Mouse (Mus musculus): Measurements from ENCODE around the gene Stk25.
A peak's percentile ranks its signal among the peaks of the same experiment; 100 is the strongest.

The Stk25 gene

DNA sequence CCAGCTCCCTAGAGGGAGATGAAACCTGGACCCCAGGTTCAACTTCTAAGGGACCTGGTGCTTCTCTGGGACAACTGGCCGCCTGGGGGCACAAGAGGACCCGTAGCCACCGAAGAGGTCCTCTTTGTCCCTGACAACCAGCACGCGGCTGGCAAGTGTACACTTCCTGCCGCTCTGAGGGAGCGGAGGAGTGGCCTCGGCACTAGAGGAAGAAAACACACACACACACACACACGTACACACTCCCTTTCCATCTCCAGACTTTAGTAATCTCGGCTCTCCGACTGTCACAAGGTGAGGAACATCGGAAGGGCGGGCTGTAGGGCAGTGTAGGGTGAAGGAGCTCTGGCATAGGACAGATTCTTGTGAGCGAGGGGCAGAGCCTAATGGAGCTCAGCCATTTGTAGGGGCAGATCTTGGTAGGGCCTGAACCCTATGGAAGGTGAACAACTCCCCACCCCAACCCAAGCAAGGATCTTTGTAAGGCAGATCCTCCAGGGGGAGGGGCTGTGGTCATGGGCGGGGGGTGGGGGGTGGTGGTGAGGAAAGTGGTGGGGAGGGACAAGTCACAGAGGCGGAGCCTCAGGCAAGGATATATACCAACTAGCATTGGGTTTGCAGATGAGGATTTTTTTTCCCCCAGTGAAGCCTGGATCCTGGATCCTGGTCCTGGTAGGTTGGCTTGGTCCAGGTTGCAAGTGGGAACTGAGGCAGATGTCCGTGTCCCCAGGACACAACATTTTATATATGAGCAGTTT, 10.5 kb upstream of the Stk25 start:
- peak; percentile 96 for DNase-seq

DNA sequence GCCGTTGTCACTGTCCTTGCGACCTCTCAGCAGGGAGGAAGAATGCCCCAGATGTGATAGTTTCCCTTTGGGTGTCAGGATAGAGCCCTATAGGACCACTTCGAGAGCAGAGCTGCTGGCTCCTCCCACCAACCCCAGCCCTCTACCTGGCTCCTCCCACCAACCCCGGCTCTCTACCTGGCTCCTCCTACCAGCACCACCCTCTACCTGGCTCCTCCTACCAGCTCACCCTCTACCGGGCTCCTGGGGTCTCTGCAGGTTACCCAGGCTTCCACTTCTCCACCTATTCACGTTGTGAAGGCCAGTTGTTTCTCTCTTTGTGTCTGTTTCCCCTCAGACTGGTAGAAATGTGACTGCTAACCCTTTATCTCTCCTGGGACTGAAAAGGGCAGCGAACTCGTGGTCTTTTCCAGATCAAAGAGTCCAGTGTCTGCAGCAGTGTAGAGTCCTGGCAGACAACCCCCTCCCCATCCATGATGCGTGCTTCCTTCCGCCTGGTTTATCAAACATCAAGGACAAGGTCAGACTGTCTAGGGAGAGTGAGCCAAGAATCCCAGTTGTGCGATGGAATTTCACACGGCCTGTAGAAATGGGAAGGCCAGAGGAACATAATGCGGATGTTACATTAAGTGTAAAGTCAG, 9.4 kb upstream of the Stk25 start:
- peak; percentile 49 for DNase-seq

DNA sequence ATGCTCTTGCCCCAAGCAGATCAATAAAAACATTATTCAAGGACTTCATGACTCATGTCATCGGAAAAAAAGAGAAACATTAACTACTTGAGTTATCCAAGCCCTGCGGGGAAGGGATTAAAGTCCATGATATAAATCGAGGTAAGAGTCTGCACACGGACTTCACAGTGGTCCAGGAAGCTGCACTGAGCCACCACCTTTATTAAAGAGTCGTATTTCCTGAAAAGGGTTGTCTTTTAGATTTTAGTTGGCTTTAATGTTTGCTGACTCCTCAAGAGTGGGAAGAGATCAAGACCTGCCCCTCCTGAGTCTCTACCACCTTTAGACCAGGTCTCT, 1.5 kb downstream of the Stk25 start:
- no peak for DNase-seq

DNA sequence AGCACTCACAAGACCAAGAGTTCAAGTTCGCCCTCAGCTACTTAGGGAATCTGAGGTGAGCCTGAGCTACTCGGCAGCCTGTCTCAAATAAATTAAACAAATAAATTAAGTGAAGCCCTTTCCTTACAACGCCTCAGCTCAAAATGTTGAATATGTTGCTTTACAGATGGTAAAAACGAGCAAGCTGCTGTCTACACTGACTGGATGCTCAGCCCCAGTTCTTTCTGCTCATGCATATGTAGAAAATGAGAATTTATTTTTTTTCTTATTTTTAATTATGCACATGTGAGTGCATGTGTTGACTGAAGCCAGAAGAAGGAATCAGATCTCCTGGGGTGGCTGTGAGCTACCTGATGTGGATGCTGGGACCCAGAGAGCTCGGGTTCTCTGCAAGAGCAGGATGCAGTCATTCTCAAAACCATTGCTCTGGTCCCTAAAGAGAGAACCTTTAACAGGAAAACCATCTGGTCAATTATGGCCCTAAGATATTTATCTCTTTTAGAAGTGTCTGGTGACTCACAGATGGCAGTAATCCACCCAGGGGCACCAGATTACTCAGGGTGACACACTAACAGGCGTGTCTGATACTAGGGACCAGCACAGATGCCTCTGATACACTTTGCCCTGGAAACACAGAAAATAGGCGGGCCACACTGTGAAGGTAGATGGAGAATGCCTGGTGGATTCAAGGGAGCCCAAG, 2.0 kb downstream of the Stk25 start:
- no peak for DNase-seq

DNA sequence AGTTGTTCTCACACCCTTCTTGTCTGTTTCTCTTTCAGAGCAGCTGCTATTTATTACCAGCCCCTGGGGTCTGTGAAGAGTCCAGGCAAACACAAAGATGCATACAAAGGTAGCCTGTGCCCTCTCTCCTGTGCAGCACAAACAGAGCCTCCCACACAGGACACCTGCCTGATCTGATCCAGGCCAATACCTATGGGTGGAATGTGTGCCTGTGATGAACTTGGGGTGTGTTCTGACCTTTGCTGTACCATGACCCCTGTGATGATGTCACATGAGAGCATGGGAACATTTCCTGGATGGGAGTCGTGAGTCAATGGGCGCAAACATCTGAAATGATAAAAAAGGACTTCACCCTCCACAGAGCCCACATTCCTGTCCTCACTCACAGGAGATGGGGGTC, 3.7 kb downstream of the Stk25 start:
- no peak for DNase-seq

DNA sequence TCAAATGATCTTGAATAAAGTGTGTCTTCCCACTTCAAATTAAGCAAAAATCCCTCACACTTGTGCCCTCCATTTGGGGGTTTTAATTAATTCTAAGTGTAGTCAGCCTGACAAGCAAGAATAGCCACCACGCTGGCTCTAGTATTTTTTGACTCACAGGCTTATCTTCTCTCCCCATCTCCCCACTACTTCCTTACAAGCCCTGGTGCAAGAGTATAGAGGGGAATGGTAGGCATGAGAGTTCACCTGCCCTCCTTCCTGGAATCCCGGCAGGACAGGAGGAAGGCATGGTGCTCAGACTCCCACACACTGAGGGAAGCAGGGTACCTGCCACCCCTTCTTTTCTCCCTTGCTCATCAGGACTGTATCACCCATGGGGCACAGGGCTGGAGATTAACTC, 4.2 kb downstream of the Stk25 start:
- no peak for DNase-seq

DNA sequence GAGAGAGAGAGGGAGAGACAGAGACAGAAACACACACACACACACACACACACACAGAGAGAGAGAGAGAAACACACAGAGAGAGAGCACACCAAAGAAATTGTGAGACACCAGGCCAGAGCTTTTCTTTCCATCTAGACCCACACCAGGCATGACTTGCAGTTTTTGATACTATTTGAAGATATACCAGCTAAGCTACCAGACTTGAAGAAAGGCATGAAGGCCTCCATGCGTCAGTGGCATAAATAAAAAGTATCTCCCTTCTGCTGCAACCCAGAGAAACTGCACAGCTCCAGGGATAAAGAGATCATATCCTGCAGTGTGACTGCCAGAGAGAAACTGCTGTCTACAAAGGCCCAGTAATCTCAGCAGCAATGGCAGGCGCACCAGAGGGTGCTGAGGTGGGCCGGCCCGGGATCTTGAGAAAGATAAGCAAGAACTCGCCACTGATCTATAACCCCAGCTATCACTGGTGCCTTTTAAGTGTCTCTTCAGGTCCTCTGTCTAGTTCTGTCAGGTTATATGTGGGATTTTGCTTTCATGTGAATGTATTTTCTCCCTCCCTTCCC, 8.8 kb downstream of the Stk25 start:
- DNase-seq, result no peak

DNA sequence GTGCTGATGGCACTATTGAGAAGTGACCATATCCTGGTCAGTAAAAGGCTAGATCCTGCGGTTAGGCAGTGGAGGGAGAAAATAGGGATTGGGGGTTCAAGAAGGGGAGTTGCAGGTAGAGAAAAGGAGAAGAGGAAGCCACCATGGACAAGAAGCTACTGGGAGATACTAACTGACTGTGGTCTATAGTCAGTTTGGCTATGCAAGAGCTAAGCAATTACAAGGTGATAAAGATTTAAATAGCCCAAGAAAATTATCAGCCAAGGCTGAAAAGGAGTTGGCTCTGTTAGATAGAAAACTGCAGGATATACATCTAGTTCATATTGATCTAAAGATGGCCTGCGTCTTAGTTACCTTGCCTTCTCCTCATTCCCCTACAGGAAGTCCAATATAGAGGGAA, 15.8 kb downstream of the Stk25 start:
- no peak for DNase-seq

DNA sequence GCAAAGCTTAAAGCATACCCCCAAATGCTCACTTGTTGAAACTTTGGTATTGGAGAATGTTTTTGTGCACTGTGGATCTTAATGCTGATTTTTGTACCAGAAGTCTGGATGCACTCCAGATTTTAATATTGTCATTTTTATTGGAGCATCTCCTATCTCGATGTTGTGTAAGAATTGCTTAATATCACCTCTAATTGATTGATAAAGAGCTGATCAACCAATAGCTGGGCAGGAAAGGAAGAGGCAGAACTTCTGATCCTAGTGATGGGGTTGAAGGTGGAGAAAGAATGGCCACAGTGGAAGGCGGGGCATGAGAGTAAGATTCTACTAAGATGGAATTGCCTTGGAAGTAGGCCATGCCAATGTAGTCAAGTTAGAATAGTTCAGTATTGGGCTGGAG, 16.5 kb downstream of the Stk25 start:
- DNase-seq, result no peak

DNA sequence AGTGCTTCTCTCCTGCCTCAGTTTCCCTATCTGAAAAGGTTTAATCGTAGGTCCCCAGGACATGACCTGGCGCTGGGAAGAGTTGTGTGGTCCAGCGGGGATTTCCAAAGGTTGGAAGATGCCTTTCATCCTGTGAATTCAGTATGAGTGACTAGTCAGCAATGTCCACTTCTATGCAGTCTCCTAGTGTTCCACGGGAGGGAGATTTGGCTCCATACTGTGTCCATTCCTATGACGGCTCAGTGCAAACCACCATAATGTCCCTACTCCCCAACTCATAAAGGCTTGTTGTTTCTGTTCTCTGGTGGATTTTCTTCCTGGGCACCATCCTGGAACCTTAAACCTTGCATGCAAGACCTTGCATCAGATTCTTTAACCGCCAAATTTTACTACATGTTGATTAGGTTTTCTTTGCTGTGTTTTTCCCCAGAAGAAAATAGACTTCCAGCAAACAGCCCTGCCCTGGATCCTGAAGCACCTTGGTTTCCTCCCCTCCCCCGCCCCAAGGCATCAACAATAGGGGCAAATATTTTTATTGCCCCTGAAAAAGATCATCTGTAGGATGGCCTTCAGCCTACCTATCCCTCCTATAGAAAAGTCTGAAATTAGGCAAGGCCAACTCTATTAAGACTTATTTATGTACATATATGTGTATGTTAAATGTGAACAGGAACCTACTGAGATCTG, 22.1 kb downstream of the Stk25 start:
- no peak for DNase-seq

DNA sequence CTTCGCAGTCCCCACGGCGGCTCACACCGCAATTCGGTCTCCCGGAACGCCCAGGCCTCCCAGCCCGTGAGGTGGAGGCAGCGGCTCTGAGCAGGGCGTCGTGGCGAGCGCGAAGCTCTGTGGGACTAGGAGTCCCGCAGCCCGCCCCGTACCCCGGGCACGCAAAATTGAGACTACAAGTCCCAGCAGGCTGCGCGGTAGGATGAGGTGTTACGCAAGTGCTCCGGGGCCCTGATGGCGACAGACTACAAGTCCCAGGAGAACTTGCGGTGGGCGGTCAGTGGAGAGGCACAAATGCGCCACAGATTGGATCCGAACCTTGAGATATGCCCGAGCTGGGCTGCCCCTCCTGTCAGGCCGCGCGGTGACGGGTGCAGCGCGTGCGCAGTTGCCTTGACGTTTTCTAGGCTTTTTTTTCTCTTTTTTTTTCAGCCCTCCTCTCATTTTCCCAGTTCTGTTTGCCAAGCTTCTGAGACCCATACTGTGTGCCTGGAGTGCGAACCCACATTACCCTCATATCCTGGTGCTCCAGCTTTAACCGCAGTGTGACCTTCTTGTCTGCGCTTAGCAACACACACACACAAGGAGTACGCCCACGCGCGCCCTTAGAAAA, 22.8 kb downstream of the Stk25 start:
- peak; percentile 99 for DNase-seq

DNA sequence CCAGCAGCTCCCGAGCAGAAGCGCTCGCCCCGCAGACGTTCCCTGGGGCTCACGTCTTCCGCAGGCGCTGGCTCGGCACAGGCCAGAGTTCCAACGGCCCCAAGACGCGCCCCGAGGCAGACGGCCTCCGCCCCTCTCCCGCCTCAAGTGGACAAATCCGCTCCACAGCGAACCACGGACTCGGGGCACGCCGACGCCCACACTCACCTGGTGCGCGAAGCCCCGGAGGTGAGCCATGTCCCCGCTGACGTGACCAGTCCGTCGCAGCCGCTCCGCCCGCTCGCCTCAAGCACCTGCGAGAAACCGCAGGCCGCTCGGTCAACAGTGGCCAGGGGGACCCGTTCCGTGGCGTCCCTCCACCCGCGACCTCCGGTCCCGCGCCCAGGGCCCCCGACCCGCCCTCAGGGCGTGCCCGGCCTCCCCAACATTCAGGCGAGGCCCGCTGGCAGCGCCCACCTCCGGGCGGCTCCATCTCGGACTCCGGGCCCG, 23.3 kb downstream of the Stk25 start:
- peak; percentile 74 for DNase-seq

DNA sequence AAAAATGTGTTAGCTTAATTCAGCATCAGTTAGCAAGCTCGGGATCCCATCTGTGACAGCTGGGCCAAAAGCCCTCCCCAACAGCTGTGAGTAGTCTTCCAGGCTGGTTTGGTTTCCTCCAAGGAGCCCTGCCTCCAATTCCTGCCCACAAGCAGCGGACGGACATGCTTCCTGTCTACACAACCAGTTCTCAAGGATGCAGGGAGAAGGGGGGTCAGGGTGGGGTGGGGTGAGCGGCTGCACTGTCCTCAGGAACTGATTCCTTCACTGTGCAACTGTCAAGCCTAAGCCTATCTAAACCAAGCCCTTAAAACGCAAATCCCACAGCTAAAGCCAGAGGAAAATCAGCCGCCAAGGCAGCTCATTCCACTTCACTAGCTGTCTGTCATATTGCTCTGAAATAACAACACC, 24.0 kb downstream of the Stk25 start:
- peak; percentile 77 for DNase-seq

DNA sequence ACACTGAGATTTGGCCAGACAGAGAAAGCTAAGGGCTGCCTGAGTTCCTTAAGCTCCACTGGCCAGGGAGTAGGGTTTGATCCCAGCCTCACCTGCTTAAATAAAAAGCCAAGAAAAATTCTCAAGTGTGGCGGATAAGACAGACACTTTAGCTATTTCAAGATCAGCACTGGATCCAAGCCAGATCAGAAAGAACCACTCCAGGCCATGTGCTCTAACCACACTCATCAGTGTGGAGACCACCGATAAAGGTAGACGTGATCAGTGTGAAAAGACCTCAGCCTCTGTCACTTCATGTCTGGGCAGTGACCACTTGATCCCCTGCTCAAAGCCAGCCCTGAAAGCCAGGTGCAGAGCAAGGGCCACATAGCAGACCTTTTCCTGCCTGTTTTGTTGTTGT, 25.7 kb downstream of the Stk25 start:
- no peak for DNase-seq

DNA sequence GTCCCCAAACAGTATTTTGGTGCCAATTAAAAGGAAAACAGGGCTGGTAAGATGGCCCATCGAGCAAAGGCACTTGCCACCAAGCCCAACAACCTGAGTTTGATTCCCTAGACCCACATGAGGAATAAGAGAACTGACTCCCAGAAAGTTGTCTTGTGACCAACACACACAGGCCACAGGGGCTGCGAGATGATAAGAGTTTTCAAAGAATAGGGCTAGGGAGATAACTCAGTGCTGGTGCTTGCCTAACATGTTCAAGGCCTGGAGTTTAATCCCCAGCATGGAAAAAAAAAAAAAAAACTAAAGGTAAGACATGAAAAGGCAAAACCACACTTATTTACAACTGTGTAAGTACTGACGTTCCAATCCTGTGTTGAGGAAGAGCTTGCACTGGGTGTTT, 27.7 kb downstream of the Stk25 start:
- DNase-seq, result no peak

DNA sequence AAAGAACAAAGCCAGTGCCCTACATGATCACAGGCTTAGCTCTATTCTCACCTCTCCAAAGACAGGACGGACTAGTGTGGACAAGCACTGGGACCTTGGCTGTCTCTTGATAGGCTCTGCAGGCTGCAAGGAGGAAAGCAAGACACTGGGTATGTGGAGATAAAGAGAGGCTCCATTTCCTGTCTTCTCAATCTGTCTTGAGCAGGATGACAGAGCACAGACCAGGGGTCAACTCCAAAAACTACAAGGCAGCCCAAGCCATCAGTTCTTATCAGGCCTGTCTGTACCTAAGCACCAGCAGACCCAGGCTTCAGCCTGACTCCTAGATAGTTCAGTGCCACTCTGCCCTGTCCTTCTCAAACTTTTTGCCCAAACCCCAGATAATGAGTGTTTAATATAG, 34.0 kb downstream of the Stk25 start:
- DNase-seq, result no peak

DNA sequence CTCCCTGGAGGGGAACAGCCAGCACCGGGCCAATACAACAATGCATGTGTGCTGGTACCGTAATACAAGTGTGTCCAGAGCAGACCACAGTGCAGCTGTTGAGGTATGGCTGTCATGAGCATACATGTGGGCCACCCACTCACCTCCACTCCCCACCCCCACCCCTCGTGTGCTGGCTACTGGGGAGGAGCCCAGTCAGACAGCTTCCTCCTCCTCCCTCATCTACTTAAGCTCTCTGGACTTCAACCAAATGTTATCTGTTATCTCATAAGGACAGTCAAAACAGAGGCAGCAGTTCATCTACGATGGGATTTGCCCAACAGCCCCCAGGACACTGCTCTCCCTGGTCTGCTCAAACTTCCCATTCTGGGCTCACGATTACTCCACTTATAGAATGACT, 39.5 kb downstream of the Stk25 start:
- DNase-seq, result no peak

DNA sequence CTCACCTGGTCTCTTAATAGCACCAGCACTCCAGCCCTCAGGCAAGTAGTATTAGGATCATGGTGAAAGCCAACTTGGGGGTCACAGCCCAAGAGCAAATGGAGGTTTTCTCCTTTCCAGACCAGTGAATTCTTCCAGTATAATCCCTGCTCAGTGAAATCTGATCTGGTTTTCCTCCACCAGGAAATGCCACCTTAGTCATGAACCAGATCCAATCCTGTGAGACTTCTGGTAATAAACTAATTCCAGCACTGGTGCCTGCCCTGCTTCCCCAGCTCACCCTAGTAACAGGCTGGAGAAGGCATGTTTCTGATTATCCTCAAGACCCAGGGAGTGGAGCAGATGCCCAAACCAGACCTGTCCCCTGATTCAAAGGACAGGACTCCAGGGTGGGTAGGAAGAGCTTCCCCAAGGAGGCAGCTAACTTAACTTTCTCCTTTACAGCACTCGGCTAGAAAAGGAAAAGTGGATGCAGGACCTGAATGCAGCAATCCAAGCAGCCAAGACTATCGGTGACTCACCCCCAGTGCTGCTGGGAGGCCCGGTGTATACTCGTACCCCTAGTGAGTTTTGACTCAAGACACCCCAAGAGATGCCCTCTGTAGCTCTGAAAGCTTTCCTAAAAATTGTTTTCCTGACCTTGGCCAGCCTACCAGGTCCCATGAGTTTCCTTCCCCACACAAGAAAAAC, 40.3 kb downstream of the Stk25 start:
- DNase-seq, result no peak

DNA sequence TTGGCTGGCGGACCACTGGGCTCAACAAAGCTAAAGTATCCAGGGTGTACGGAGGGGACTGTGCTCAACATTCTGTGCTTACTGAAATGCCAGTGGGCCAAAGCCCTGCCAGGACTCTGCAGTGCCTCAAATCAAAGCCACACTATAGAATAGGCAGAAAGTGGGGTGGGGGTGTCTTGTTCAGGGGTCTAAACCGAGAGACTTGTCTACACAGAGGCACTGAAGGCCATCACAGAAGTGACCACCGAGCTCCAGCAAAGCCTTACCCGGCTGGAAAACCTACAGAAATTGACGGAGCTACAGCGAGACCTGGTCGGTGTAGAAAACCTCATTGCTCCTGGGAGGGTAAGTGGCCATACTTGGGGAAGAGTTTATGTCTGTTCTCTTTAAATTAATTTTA, 48.7 kb downstream of the Stk25 start:
- no peak for DNase-seq

DNA sequence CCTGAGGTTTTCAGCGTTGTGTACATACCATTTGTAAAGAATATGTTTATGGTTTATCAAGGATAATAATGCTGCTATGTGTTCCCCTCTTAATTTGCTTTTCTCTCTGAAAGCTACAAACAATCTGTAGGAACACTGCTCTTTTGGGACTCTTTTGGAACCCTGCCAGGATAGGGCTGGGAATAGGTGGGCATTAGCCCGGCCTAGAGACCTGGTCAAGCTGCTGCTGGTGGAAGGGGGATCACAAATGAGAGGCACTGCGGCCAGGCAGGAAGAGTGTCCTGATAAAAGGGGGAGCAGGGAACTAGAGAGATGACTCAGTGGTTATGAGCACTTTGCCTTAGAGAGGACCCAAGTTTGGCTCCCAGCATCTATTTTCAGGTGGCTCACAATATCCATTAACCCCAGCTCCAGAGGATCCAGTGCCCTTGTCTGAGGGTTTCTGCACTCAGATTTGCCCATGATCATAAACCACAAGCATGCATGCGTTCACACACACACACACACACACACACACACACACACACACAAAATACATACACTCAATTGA, 49.7 kb downstream of the Stk25 start:
- DNase-seq, result no peak

Measured in lung, postnatal 10 days (tissue).